In genomic region chr4:150338906-150339650, GRCm38 (mm10) we compare ENCODE assay signal across 10 mouse cellular contexts. TPM values are rescaled to one million over a fixed set of nuclear protein-coding genes. Genes with fewer than 3 reads are reported as not detected.
DNase-seq lines count a peak whose midpoint lies in the region; ATAC-seq lines count a peak whose summit lies in the region.
"Had no signal": no experiment of that assay in that cellular context is flagged by ENCODE, and none has a peak within 500 bp of the region (broad histone marks: within the 10 kb centered on the region; RNA-seq: fewer than 3 reads in every experiment).

No protein-coding gene starts in this region.

- no peak overlapping the region for H3K9ac ChIP-seq in forebrain, embryonic 12.5 days
- no peak overlapping the region for H3K9ac ChIP-seq in embryonic facial prominence, embryonic 14.5 days (ENCODE audit: low read depth, low read length)
- H3K9ac ChIP-seq in neural tube, embryonic 14.5 days (replicated peaks; ENCODE audit: low read depth, low read length) = no peak overlapping the region
- H3K9ac ChIP-seq: embryonic facial prominence, embryonic 12.5 days; liver, embryonic 14.5 days had no signal

- WGBS in forebrain, embryonic 12.5 days = 74% methylated on average over 8 of the region's 8 CpGs
- WGBS in forebrain, embryonic 10.5 days = 88% methylated on average over 8 of the region's 8 CpGs
- WGBS in embryonic facial prominence, embryonic 14.5 days = 39% methylated on average over 8 of the region's 8 CpGs
- WGBS in neural tube, embryonic 14.5 days = 34% methylated on average over 8 of the region's 8 CpGs

- peaks cover 17% of the 10 kb centered on the region for H3K4me1 ChIP-seq in forebrain, embryonic 12.5 days
- peaks cover 11% of the 10 kb centered on the region for H3K4me1 ChIP-seq in forebrain, embryonic 10.5 days
- H3K4me1 ChIP-seq in embryonic facial prominence, embryonic 14.5 days (ENCODE audit: control insufficient read depth, insufficient read depth, low read length) = peaks cover 5% of the 10 kb centered on the region; the same call in 1 of the 2 replicates
- H3K4me1 ChIP-seq in neural tube, embryonic 14.5 days (ENCODE audit: control insufficient read depth, insufficient read depth, low read length) = peaks cover 21% of the 10 kb centered on the region

- H3K9me3 ChIP-seq in forebrain, embryonic 12.5 days = no peaks in the 10 kb centered on the region
- H3K9me3 ChIP-seq in forebrain, embryonic 10.5 days = no peaks in the 10 kb centered on the region
- H3K9me3 ChIP-seq in embryonic facial prominence, embryonic 14.5 days (ENCODE audit: control insufficient read depth, low read length) = no peaks in the 10 kb centered on the region
- H3K9me3 ChIP-seq in neural tube, embryonic 14.5 days (ENCODE audit: control insufficient read depth, low read length) = no peaks in the 10 kb centered on the region
- H3K9me3 ChIP-seq: embryonic facial prominence, embryonic 12.5 days had no signal

- no peak overlapping the region for H3K4me3 ChIP-seq in forebrain, embryonic 12.5 days (replicated peaks)
- H3K4me3 ChIP-seq in forebrain, embryonic 10.5 days = no peak overlapping the region
- H3K4me3 ChIP-seq in embryonic facial prominence, embryonic 14.5 days (ENCODE audit: low read depth, low read length) = no peak overlapping the region
- H3K4me3 ChIP-seq in neural tube, embryonic 14.5 days (ENCODE audit: low read depth, low read length) = no peak overlapping the region
- H3K4me3 ChIP-seq: embryonic facial prominence, embryonic 12.5 days had no signal

- ATAC-seq in forebrain, embryonic 12.5 days (ENCODE audit: low FRiP score) = peak; percentile 58; the same call in 1 of the 2 replicates
- ATAC-seq in CD4-positive, CD25-positive, alpha-beta regulatory T cell, adult 4 months = peak; percentile 100
- ATAC-seq in embryonic facial prominence, embryonic 14.5 days (ENCODE audit: low read depth) = peak; percentile 67
- peak; percentile 80 for ATAC-seq in neural tube, embryonic 14.5 days (ENCODE audit: low read depth)

- H3K27me3 ChIP-seq in forebrain, embryonic 12.5 days = no peaks in the 10 kb centered on the region
- H3K27me3 ChIP-seq in forebrain, embryonic 10.5 days (ENCODE audit: poor library complexity, severe bottlenecking) = no peaks in the 10 kb centered on the region
- no peaks in the 10 kb centered on the region for H3K27me3 ChIP-seq in embryonic facial prominence, embryonic 14.5 days (replicated peaks; ENCODE audit: control insufficient read depth, insufficient read depth, low read length)
- no peaks in the 10 kb centered on the region for H3K27me3 ChIP-seq in neural tube, embryonic 14.5 days (ENCODE audit: control insufficient read depth, insufficient read depth, low read length)
- H3K27me3 ChIP-seq: embryonic facial prominence, embryonic 12.5 days had no signal

- intact Hi-C loops in heart, postnatal 25 days (cut with DNase I) = loop anchor here (5.0 kb wide), 1 partner anchor 52 kb away; no protein-coding TSS in a partner anchor

- 0 out of 2 replicates have a peak overlapping the region, but pooled peaks have one; percentile 8 for H3K27ac ChIP-seq in forebrain, embryonic 12.5 days
- no peak overlapping the region for H3K27ac ChIP-seq in forebrain, embryonic 10.5 days
- H3K27ac ChIP-seq in embryonic facial prominence, embryonic 14.5 days (replicated peaks; ENCODE audit: low read depth, low read length) = no peak overlapping the region
- peak overlapping the region; percentile 29; the same call in 1 of the 2 replicates for H3K27ac ChIP-seq in neural tube, embryonic 14.5 days (ENCODE audit: low read depth, low read length)
- H3K27ac ChIP-seq: embryonic facial prominence, embryonic 12.5 days; liver, embryonic 14.5 days had no signal

- H3K4me2 ChIP-seq in forebrain, embryonic 12.5 days = no peak overlapping the region
- no peak overlapping the region for H3K4me2 ChIP-seq in embryonic facial prominence, embryonic 14.5 days (ENCODE audit: low read depth, low read length)
- H3K4me2 ChIP-seq in neural tube, embryonic 14.5 days (ENCODE audit: low read depth, low read length) = no peak overlapping the region
- H3K4me2 ChIP-seq: embryonic facial prominence, embryonic 12.5 days had no signal

- DNase-seq in forebrain, embryonic 10.5 days (ENCODE audit: extremely low spot score, low spot score) = no peak
- DNase-seq in embryonic facial prominence, embryonic 14.5 days (ENCODE audit: low spot score) = peak; percentile 86
- peak; percentile 75 to 76 for DNase-seq in layer of hippocampus, adult 8-10 months (ENCODE audit: low spot score in 2 of 2)
- no peak for DNase-seq in urinary bladder, postnatal 14 days (ENCODE audit: low spot score)
- no peak for DNase-seq in heart, postnatal 25 days (ENCODE audit: low spot score)

- no peaks in the 10 kb centered on the region for H3K36me3 ChIP-seq in forebrain, embryonic 12.5 days (replicated peaks)
- H3K36me3 ChIP-seq in forebrain, embryonic 10.5 days (replicated peaks) = peaks cover 11% of the 10 kb centered on the region
- H3K36me3 ChIP-seq in embryonic facial prominence, embryonic 14.5 days (ENCODE audit: control insufficient read depth, insufficient read depth, low read length) = no peaks in the 10 kb centered on the region; the same call in 1 of the 2 replicates
- no peaks in the 10 kb centered on the region for H3K36me3 ChIP-seq in neural tube, embryonic 14.5 days (ENCODE audit: control insufficient read depth, insufficient read depth, low read length)
- H3K36me3 ChIP-seq: embryonic facial prominence, embryonic 12.5 days had no signal

RNA-seq across cellular contexts. Expression of gene Rere, which starts 57.6 kb away (rescaled TPM):
- polyA plus RNA-seq in forebrain, embryonic 12.5 days (2016; fragmentation: Nextera tagmentation; extraction: Ambion mirVana) = 41.5 and 44.4 TPM in 2 replicates
- polyA plus RNA-seq in forebrain, embryonic 10.5 days (2016; fragmentation: Nextera tagmentation; extraction: Ambion mirVana) = 26.8 and 31.1 TPM in 2 replicates
- 10 to 100 TPM; 24.7 to 28.4 TPM for polyA plus RNA-seq in CD4-positive, CD25-positive, alpha-beta regulatory T cell, adult 4 months (2017; shearing (Covaris generic))
- polyA plus RNA-seq in embryonic facial prominence, embryonic 14.5 days (2014; fragmentation: Nextera tagmentation; extraction: Ambion mirVana) = 28.7 and 32.0 TPM in 2 replicates
- 100 to 1,000 TPM; 105 to 123 (median 113) TPM for total RNA-seq in layer of hippocampus, adult 8-10 months (2022)
- polyA plus RNA-seq in neural tube, embryonic 14.5 days (2014; fragmentation: Nextera tagmentation; extraction: Ambion mirVana) = 50.5 and 50.7 TPM in 2 replicates
- total RNA-seq in heart, postnatal 25 days (2021) = 10 to 100 TPM; 37.8 to 51.5 TPM

Comparison
In these comparisons a context has a peak if more than half of its experiments do, and no peak if none do; other contexts are left out.
1. H3K27ac ChIP-seq: peak in forebrain, embryonic 12.5 days (single experiment) and neural tube, embryonic 14.5 days (single experiment); none in forebrain, embryonic 10.5 days (single experiment) and embryonic facial prominence, embryonic 14.5 days (single experiment).
2. DNase-seq: peak in embryonic facial prominence, embryonic 14.5 days (single experiment) and layer of hippocampus, adult 8-10 months (2 of 2); none in forebrain, embryonic 10.5 days (single experiment), urinary bladder, postnatal 14 days (single experiment) and heart, postnatal 25 days (single experiment).
3. Peak in every context shown above with its lines, with median percentiles within 50 percentile points of each other: ATAC-seq.